Mouse (Mus musculus) cerebellum, postnatal 36 days (tissue): ENCODE results near the gene Tex9.

Experiments
- DNase-seq, 2 experiments: peaks; one replicate each; pipeline ENCODE4 v3.0.0; 2021 to 2022; ENCODE audit warnings: mixed read lengths in 2 of 2

Tex9 gene

GRCm38 (mm10) chr9:72492194-72492565 lies at the start of gene Tex9:
Gene Tex9 (minus strand): TSS chr9:72492212.
- DNase-seq: no peak

GRCm38 (mm10) chr9:72537086-72537485 lies 45.1 kb upstream of the Tex9 start:
- no peak for DNase-seq

- no peak for DNase-seq
Measured at GRCm38 (mm10) chr9:72535394-72535793, 43.4 kb upstream of the Tex9 start.

- no peak for DNase-seq
Measured at GRCm38 (mm10) chr9:72534985-72535384, 43.0 kb upstream of the Tex9 start.

DNA sequence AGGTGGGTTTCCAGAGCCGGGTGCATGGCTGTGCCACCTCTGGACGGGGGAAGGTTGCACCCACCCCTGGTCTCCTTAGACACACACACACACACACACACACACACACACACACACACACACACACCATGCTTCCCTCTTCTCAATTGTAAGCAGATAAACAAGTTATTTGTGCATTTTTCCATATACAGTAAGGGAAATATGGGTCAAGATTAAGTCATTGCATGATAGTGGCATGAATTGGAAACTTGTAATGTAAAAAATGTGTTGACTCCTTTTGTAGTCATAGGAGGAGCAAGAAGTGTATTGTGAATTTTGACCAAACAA lies 41.0 kb upstream of the Tex9 start:
- DNase-seq: no peak

DNA sequence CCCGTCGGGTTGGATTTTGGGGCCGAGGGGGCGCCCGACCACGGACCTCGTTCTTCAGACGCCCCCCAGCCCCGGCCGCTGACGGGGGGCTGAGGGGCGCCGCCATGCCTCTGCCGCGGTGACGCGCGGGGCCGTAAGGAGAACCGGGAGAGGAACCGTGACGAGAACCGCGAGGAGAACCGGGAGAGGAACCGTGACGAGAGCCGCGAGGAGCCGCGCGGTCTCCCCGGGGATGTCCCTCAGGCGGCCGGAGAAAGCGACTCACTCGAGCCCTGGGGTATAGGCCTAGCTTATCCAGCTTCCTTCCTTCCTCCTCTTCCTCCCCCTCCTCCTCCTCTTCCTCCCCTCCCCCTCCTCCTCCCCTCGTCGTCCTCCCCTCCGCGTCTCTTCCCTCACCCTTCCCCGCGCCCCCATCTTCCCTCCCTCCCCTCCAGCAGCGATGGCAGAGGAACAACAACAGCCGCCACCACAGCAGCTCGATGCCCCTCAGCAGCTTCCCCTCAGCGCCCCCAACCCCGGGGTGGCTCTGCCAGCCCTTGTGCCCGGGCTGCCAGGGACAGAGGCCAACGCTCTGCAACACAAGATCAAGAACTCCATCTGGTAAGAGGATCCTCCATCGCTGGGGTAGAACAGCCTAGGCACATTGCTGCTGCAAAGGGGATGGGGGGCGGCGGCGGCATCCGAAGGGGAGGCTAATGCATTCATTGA lies 40.5 kb upstream of the Tex9 start:
- DNase-seq: peak; percentile 49 to 65

DNA sequence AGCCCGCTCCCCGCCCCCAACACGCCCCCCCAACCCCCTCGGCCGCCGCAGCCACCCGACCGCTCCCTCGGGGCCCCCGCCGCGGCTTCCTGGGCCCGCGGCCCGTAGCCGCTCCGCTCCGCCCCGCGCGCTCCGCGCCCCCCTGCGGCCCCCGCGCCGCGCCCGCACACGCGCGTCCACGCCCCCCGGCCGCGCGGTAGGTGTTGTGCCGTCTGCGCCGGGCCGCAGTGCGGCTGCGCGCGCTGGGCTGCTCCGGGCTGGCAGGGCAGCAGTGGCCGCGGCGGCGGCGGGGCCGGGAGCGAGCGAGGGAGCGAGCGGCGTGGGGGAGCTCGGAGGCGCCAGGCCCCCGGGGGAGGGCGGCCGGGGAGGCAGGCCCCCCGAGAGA lies 40.0 kb upstream of the Tex9 start, which contains the start of gene Rfx7:
Rfx7 (plus strand) TSS at position 245 of the 385 bp plus-strand sequence.
- DNase-seq: peak; percentile 71 to 84

DNA sequence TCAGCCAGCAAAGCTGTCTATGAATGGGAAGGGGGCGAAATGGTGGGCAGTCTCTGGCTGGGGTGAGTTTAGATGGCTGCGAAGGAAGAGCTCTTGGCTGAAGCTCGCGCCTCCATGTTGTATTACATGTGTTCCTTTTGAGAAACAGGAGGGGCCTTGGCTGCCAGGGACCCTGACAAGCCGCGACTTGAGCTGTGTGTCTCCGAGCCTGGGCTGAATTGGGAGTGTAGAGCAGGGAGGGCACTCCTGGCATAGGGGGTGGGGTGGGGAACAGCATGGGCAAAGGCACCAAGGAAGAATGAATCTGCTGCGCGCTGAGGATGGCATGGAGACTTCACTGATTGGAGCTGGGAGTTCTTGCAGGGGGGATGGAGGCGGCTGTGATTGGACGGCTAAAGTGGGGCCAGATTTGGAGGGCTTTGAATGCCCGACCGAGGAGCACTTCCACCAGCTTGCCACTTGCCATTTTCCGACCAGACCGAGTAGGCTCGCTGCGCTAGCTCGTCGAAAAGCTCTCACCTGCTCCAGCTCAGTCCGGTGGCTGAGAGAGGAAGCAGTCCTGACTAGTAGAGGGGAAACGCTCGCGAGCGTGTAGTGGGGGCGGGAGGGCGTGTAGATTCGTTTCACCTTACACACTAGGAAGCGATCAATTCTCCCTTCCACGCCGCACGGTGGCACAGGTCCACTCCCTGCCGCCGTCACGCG lies 39.4 kb upstream of the Tex9 start:
- peak; percentile 63 to 66 for DNase-seq

DNA sequence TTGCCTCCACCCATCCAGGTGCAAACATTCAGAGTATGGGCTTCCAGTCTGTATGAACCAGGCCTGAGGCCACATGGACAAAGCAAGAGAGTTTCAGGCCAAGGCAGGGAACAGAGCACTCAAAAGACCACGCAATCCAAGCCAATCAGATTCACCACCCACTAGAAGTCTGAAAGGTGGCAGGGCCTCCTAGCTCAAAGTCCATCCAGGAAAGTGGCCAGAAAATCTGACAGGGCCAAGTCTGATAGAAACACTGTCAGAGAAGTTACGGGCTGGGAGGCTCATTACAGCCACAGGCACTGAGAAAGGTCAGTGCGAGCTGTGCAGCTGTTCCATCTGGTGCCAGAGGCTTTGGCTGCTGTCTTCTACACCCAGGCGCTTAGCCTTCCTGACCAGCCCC lies 38.8 kb upstream of the Tex9 start:
- DNase-seq: peak in 1 of 2 experiments; percentile 13

DNA sequence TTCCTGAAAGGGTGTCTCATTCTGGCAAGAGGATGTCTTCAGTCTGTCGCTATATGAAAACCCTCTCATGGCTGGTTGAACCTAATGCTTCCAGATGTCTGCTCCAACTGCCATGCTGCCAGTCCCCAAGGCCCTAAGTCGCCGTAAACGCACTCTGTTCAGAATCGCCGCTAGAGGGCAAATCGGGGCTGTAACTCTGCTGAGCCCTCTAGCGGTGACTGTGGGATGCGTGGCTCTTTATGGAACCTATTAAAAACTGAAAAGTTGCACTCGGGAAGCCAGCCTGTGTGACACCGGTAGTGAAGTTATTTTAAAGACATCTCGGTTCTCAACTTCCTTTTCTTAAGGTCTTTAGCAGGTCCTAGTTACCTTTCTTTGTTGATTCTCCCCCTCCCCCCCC lies 38.2 kb upstream of the Tex9 start:
- DNase-seq: peak; percentile 81 to 88

DNA sequence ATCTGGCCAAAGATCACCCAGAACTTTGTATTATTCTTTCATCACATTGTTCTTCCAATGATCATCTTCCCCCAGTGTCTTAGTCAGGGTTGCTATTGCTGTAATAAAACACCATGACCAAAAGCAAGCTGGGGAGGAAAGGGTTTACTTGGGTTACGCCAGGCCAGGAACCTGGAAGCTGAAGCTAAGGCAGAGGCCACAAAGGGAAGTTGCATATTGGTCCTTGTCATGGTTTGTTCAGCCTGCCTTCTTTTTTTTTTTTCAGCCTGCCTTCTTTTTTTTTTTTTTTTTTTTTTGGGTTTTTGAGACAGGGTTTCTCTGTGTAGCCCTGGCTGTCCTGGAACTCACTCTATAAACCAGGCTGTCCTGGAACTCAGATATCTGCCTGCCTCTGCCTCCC lies 34.1 kb upstream of the Tex9 start:
- DNase-seq: no peak

GRCm38 (mm10) chr9:72520849-72521248 lies 28.8 kb upstream of the Tex9 start:
- DNase-seq: no peak

DNA sequence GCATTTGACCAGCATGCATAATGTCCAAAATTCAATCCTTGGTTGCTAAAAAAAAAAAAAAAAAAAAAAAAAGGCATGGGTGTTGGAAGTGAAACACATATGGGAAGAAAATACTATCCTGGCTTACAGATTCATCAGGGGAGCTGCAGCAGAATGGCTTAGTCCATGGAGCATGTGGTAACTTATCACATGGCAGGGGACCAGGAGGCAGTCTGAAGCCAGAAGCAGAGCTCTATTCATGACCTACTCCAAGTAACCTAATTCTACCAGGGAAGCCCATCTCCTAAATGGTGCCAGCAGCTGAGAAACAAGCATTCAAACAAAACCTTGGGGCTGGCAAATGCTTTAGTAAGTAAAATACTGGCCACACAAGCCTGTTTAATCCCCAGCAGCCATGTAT lies 27.2 kb upstream of the Tex9 start:
- peak in 1 of 2 experiments; percentile 15 for DNase-seq

DNA sequence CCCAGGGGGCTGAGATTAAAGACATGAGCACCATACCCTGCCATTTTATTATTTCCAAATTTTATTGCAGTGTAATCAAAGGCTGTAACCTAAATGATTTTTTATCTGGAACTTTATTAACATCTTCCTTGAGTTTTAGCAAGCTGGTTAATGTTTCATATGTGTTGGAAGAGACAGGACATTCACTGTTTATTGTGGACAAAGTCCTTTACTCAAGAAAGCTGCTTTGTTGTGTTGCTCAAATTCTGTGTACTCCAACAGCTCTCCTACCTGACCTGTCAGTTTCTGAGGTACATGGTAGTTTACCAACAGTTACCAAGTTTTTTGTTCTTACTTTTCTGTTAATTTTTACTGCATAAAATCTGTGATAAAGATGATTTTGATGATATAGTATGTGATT lies 23.4 kb upstream of the Tex9 start:
- DNase-seq: no peak

DNA sequence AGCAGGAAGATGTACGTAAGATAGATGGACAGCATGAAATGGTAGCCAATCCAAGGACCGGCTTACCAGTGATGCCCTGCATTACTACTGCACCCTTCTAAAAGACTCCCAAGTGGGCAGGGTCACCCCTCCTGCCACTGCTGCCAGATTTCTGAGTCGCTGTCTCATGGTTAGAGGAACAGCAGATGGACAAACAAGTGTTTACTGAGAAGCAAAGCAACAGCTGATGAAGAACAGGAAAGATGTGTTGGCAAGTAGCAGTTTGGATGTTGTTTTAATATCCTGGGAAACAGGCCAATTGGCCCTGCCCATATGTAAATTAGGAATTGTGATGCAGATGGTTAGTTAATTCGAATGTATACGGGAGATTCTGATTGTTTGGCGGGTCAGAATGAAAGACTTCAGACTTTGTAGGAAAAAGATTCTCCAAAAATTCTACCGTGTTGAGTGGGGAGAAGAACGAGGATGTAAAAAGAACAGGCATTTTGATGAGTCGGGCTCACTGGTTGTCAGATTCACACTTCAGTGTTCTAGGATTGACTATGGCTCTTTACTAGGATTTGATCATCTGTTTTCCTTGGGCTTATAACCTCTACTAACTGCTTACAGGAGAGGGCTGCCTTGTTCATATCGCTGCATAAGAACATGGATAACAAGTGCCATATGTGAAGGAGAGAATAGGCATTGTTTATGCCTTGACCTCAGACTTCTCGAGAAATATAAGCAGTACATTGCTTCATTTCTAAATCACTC lies 20.4 kb upstream of the Tex9 start:
- DNase-seq: no peak

- DNase-seq: no peak
Measured at GRCm38 (mm10) chr9:72497171-72497570, 5.2 kb upstream of the Tex9 start.

DNA sequence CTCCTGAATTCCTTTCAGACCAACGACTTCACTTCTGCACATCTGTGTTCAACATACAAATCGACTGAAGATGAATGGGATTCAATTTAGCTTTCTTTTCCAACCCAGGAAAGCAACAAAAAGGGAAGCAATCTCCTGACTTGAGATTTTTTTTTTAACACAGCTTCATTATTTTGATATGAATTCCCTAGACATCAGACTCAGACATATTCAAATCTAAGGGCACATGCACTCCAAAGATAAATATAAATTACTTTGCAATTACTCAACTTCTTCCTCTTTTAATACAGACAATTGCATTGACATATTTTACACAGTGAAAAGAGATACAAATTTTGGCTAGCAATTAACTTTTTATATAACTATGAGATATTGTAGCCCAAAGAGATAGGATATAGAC lies 4.7 kb upstream of the Tex9 start:
- no peak for DNase-seq

GRCm38 (mm10) chr9:72493984-72494685 lies 2.1 kb upstream of the Tex9 start:
- DNase-seq: no peak

GRCm38 (mm10) chr9:72493465-72493864 lies 1.5 kb upstream of the Tex9 start:
- no peak for DNase-seq

GRCm38 (mm10) chr9:72491559-72492193 lies 336 bp downstream of the Tex9 start:
- peak; percentile 87 to 91 for DNase-seq

GRCm38 (mm10) chr9:72489131-72489530 lies 2.9 kb downstream of the Tex9 start:
- no peak for DNase-seq

DNA sequence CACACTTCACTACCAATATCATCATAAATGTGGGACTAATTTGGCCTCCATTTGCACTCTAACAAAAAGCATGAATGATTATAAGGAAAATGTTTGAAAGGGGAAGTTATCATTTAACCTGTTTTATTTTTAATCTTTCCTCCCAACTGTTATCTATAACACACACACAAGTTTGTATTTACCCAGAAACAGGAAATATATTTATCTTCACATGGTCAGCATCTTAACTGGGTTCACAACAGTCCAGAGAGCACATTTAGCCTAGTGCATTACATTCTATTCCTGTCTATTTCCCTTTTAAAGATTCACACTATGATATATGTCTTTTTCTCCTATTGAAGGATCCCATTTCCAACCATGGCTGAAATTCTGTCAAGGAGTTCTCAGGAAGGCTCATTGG lies 3.5 kb downstream of the Tex9 start:
- no peak for DNase-seq

DNA sequence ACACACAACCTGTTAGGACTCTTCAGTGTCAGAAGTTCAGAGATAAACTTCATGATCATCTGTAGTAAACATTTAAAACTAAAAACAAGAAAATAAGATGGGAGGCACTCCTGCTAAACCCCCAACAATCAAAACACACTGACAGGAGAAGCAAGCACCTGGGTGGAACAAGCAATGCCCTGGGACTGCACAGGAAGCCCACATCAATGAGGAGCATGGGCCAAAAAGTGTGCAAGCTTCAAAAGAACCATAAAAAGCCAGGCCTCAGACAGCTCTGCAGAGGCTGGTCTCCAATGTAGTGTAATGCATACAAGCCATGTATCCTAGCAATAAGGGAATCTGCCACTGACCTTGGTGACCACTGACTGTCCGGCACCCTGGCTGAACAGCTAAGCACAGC lies 12.7 kb downstream of the Tex9 start:
- DNase-seq: no peak
